Mouse (Mus musculus) CH12.LX (cell line): ENCODE data around the gene Rsph3b.

ENCODE experiments used
- CTCF ChIP-seq, 2 experiments: IDR thresholded peaks in 1 of 2; conservative IDR thresholded peaks in 1 of 2; 2 replicates each; pipeline ENCODE4 v1.5.1; 2011 to 2012; ENCODE audit warnings: low read depth in 2 of 2, low read length in 2 of 2, improper control_type of control experiment in 1 of 2, inconsistent platforms in 1 of 2, mild to moderate bottlenecking in 1 of 2, moderate library complexity in 1 of 2
- GABPA ChIP-seq: IDR thresholded peaks from 2 replicates; pipeline ENCODE4 v1.6.1; 2012; ENCODE audit warnings: low read depth, low read length, improper control_type of control experiment, inconsistent platforms; ENCODE audit not compliant: insufficient replicate concordance
- JUN ChIP-seq: IDR thresholded peaks from 2 replicates; pipeline ENCODE4 v1.6.1; 2011; ENCODE audit warnings: low read depth, mild to moderate bottlenecking, low read length, improper control_type of control experiment, moderate library complexity; ENCODE audit not compliant: insufficient read depth
- JUND ChIP-seq: conservative IDR thresholded peaks from 2 replicates; pipeline ENCODE4 v1.6.1; 2011; ENCODE audit warnings: low read depth, low read length, improper control_type of control experiment
- MYC ChIP-seq: IDR thresholded peaks from 2 replicates; pipeline ENCODE4 v1.6.1; 2011; ENCODE audit warnings: low read depth, mild to moderate bottlenecking, improper control_type of control experiment, low read length
- POLR2A ChIP-seq: IDR thresholded peaks from 2 replicates; pipeline ENCODE4 v1.6.1; 2011; ENCODE audit warnings: low read depth, mild to moderate bottlenecking, improper control_type of control experiment, low read length
- POLR2AphosphoS2 ChIP-seq: IDR thresholded peaks from 2 replicates; pipeline ENCODE4 v1.6.1; 2011; ENCODE audit warnings: low read depth, low read length, improper control_type of control experiment
- RCOR1 ChIP-seq: conservative IDR thresholded peaks from 2 replicates; pipeline ENCODE4 v1.6.1; 2012; ENCODE audit warnings: low read depth, mild to moderate bottlenecking, inconsistent platforms, low read length, improper control_type of control experiment
- SMC3 ChIP-seq: IDR thresholded peaks from 2 replicates; pipeline ENCODE4 v1.6.1; 2011; ENCODE audit warnings: low read depth, low read length, improper control_type of control experiment
- UBTF ChIP-seq: IDR thresholded peaks from 2 replicates; pipeline ENCODE4 v1.6.1; 2012; ENCODE audit warnings: low read depth, mild to moderate bottlenecking, inconsistent platforms, low read length, improper control_type of control experiment, moderate library complexity
- ZC3H11A ChIP-seq: IDR thresholded peaks from 2 replicates; pipeline ENCODE4 v1.6.1; 2012; ENCODE audit warnings: low read depth, mild to moderate bottlenecking, inconsistent platforms, low read length, improper control_type of control experiment
- ZKSCAN1 ChIP-seq: IDR thresholded peaks from 2 replicates; pipeline ENCODE4 v1.6.1; 2012; ENCODE audit warnings: low read depth, inconsistent platforms, low read length, improper control_type of control experiment, borderline replicate concordance

DNA sequence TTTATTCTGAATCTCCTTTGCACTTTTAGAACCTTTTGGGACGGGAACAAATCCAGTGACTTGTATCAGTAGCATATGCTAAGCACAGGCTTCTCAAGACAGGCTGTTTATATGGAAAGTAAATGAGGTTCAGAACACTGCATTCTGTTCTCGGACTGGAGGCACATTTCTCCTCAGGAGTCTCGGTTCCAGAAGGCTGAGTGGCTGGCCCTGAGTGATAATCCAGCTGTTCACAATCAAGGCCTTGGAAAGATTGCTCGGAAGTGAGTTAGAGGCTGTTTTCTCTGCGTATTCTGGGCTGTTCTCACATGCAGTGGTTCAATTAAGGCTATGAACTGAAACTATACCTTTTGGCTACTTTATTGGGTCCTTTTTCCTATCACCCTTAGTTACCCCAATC, 82.9 kb downstream of the Rsph3b start:
- no peak for TF ChIP-seq JUND
- no peak for TF ChIP-seq CTCF (conservative IDR thresholded peaks at IDR 0.05 in 1 of 2, IDR thresholded peaks at IDR 0.05 in 1 of 2; ENCODE audit: low read depth in 2 of 2, low read length in 2 of 2)
- TF ChIP-seq JUN, result no peak
- no peak for TF ChIP-seq MYC
- TF ChIP-seq UBTF, result no peak
- TF ChIP-seq ZC3H11A, result no peak
- TF ChIP-seq POLR2A, result no peak
- no peak for TF ChIP-seq SMC3
- TF ChIP-seq POLR2AphosphoS2, result no peak
- no peak for TF ChIP-seq ZKSCAN1
- TF ChIP-seq GABPA, result no peak
- no peak for TF ChIP-seq RCOR1
